Mouse (Mus musculus) E14TG2a.4 (cell line): ENCODE data around the gene Zfp958.
"Not testable (repeated sequence)": the region's sequence is repeated elsewhere in the genome, so short reads cannot be mapped to it uniquely, and the experiment has no call there.

Experiments
- H3K27me3 ChIP-seq: 2 replicates; pipeline ENCODE4 v1.6.1; 2014; ENCODE audit warnings: low read length, control low read depth; ENCODE audit not compliant: insufficient read depth
- H3K36me3 ChIP-seq: 2 replicates; pipeline ENCODE4 v1.6.1; 2014; ENCODE audit warnings: low read length, control low read depth; ENCODE audit not compliant: insufficient read depth
- H3K4me1 ChIP-seq: replicated peaks from 2 replicates; pipeline ENCODE4 v1.6.1; 2014; ENCODE audit warnings: low read depth, low read length, control low read depth
- H3K4me3 ChIP-seq: replicated peaks from 2 replicates; pipeline ENCODE4 v1.5.1; 2014; ENCODE audit warnings: mild to moderate bottlenecking, low read length
- H3K9me3 ChIP-seq: 2 replicates; pipeline ENCODE4 v1.6.1; 2014; ENCODE audit warnings: low read length, control low read depth
- CTCF ChIP-seq: conservative IDR thresholded peaks from 2 replicates; pipeline ENCODE4 v1.5.1; 2014; ENCODE audit warnings: low read length
- NANOG ChIP-seq: IDR thresholded peaks from 2 replicates; pipeline ENCODE4 v1.6.1; 2014; ENCODE audit warnings: borderline replicate concordance, low read length, mixed read lengths
- POU5F1 ChIP-seq: IDR thresholded peaks from 2 replicates; pipeline ENCODE4 v1.6.1; 2014; ENCODE audit warnings: low read length, borderline replicate concordance

Gene Zfp958

GRCm38 (mm10) chr8:4612932-4613853 is at the start of gene Zfp958:
Zfp958 (plus strand) TSS chr8:4613167.
- Histone ChIP-seq H3K27me3 (no peaks in the 10 kb centered on the region), H3K4me1 (peaks cover 25% of the 10 kb centered on the region), H3K9me3 (peaks cover 19% of the 10 kb centered on the region), H3K36me3 (peaks cover 29% of the 10 kb centered on the region), H3K4me3 (peak within 1 kb of the TSS; percentile 93)
- TF ChIP-seq POU5F1: no peak
- TF ChIP-seq CTCF: no peak
- no peak for TF ChIP-seq NANOG

GRCm38 (mm10) chr8:4581986-4582385 is 31.0 kb upstream of the Zfp958 start:
- Histone ChIP-seq H3K36me3 (no peaks in the 10 kb centered on the region), H3K4me1 (no peaks in the 10 kb centered on the region), H3K9me3 (peaks cover 15% of the 10 kb centered on the region), H3K27me3 (no peaks in the 10 kb centered on the region), H3K4me3 (no peak overlapping the region)
- no peak for TF ChIP-seq POU5F1
- TF ChIP-seq NANOG: peak; percentile 68; the same call in 1 of the 2 replicates

DNA sequence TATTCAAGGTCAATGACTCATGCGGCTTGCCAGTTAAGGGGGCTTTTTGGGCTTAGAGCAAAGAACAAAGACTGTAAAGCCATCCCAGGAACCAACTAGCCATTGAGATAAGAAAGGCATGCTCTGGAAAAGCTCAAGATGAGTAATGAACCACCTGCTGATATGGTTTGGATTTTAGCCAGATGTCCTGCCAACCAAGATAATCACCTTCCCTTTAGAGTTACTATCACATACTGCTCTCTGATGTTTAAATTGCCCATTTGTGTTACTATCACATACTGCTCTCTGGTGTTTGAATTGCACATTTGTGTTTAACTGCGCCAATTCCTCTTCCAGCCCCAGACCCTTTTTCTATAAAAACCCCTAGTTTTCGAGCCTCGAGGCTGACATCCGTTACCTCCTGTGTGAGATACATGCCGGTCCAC is 30.2 kb upstream of the Zfp958 start:
- TF ChIP-seq NANOG: no peak
- no peaks in the 10 kb centered on the region for H3K27me3 ChIP-seq
- H3K9me3 ChIP-seq: peaks cover 17% of the 10 kb centered on the region
- no peaks in the 10 kb centered on the region for H3K4me1 ChIP-seq
- no peaks in the 10 kb centered on the region for H3K36me3 ChIP-seq
- no peak overlapping the region for H3K4me3 ChIP-seq

GRCm38 (mm10) chr8:4584660-4585059 is 28.3 kb upstream of the Zfp958 start:
- H3K9me3 ChIP-seq: peaks cover 17% of the 10 kb centered on the region
- no peaks in the 10 kb centered on the region for H3K36me3 ChIP-seq
- TF ChIP-seq NANOG (no peak), CTCF (no peak), POU5F1 (no peak)
- H3K27me3 ChIP-seq: no peaks in the 10 kb centered on the region
- no peaks in the 10 kb centered on the region for H3K4me1 ChIP-seq
- no peak overlapping the region for H3K4me3 ChIP-seq

DNA sequence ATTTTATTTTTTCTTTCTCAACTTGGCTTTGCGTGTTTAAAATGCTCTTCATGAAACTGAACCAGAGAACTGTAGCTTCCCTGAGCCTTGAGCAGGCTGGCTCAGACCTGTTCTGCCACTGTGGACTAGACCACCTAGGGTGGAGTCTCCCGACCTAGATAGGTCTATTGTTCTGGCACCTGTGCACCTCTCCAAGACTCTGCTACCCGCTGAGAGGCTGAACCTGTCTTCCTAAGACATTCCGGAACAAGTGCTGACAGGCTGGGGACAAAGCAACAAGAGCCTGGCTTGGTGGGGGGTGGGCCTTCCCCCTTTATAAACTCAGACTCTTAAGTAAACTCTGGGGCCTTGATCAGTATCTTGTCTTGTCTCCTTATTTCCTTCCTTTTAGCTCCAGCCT is 26.6 kb upstream of the Zfp958 start:
- no peaks in the 10 kb centered on the region for H3K4me1 ChIP-seq
- no peaks in the 10 kb centered on the region for H3K36me3 ChIP-seq
- no peak overlapping the region for H3K4me3 ChIP-seq
- H3K27me3 ChIP-seq: no peaks in the 10 kb centered on the region
- no peak for TF ChIP-seq NANOG
- no peak for TF ChIP-seq POU5F1
- no peak for TF ChIP-seq CTCF
- peaks cover 17% of the 10 kb centered on the region for H3K9me3 ChIP-seq

DNA sequence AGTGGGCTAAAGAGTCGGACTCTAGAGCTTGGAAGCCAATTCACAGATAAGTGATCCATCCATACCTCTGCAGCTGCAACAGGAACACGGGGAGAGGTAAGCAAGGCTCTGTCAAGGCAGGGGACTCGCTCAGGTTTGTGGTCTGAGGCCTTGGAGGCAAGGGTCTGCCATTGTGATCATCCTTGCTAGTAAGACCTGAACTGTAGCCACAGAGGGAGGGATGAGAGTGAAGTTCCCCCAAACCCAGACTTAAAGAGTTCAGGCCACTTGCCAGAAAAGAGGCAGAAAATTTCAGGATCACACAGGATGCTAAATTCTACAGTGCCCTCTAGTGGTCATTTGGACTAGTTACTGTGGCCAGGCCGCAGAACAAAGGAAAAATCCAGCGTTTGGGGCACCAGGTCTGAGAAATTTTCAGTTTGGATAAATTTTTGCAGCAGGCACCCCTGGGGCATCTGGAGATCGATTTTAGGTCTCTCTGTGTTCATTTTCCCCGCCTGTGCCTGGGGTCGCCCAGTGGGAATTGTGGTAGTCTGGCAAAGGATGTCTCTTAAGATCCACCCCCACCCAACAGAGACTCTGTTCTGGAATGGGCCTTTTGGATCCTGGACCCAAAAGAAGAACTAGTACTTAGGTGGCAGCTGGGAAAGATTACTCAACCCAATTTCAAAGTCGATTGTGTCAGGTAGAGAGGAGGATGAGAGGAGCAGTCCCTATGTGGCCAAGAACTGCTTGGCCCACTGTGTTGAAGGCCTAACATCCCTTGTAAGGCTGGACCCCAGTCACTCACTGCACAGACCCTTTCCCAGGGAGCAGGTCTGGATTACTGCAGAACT is 24.6 kb upstream of the Zfp958 start:
- Histone ChIP-seq H3K4me3 (no peak overlapping the region), H3K9me3 (peaks cover 14% of the 10 kb centered on the region; the same call in 1 of the 2 replicates), H3K27me3 (no peaks in the 10 kb centered on the region), H3K36me3 (no peaks in the 10 kb centered on the region), H3K4me1 (no peaks in the 10 kb centered on the region)
- no peak for TF ChIP-seq POU5F1
- peak; percentile 36 for TF ChIP-seq CTCF
- no peak for TF ChIP-seq NANOG

GRCm38 (mm10) chr8:4608896-4609295 is 4.1 kb upstream of the Zfp958 start:
- Histone ChIP-seq H3K27me3 (no peaks in the 10 kb centered on the region), H3K9me3 (peaks cover 19% of the 10 kb centered on the region), H3K4me3 (no peak overlapping the region), H3K4me1 (peaks cover 3% of the 10 kb centered on the region; the same call in 1 of the 2 replicates), H3K36me3 (no peaks in the 10 kb centered on the region)
- TF ChIP-seq NANOG (no peak), CTCF (no peak), POU5F1 (no peak)

DNA sequence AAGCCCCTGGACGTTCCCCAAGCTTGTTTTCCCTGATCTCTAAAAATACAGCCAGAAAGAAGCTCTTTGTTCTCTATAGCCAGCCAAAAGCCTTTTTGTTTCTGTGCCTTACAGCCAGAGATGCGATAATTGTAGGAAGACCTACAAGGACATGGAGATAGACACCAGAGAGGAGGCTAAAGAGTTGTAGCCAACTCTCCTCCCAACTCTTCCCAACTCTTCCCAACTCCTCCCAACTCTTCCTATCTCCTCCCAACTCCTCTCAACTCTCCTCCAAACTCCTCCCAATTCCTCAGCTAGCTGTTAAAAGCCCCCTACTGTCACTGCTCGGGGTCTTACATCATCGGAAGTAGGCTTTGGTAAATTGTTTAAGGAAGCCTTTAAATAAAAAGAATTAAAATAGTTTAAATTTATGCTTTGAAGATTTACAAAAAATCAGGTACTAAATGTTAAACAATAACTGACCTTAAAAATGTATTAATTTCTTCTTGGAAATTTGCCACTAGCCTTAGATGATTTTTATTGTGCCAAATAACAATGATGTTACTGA is 1.3 kb upstream of the Zfp958 start:
- H3K27me3 ChIP-seq, H3K4me3 ChIP-seq: not testable (repeated sequence)
- Histone ChIP-seq H3K36me3 (peaks cover 20% of the 10 kb centered on the region), H3K9me3 (peaks cover 19% of the 10 kb centered on the region), H3K4me1 (peaks cover 25% of the 10 kb centered on the region)
